Mouse (Mus musculus) brain, embryonic 14.5 days (tissue): ENCODE data around the gene Clcnka.

Experiments used
- CTCF ChIP-seq: fragments of 200-500 bp; IDR thresholded peaks from 2 replicates; pipeline ENCODE4 v1.5.1; 2012; ENCODE audit warnings: inconsistent platforms, mild to moderate bottlenecking, moderate library complexity, borderline replicate concordance; ENCODE audit not compliant: insufficient read depth, insufficient read length; ENCODE audit errors: extremely low read depth
- POLR2A ChIP-seq: fragments of 200-500 bp; IDR thresholded peaks from 2 replicates; pipeline ENCODE4 v1.6.1; 2012; ENCODE audit warnings: mild to moderate bottlenecking, inconsistent platforms, borderline replicate concordance; ENCODE audit not compliant: poor library complexity, insufficient read depth, insufficient read length, severe bottlenecking; ENCODE audit errors: extremely low read depth

DNA sequence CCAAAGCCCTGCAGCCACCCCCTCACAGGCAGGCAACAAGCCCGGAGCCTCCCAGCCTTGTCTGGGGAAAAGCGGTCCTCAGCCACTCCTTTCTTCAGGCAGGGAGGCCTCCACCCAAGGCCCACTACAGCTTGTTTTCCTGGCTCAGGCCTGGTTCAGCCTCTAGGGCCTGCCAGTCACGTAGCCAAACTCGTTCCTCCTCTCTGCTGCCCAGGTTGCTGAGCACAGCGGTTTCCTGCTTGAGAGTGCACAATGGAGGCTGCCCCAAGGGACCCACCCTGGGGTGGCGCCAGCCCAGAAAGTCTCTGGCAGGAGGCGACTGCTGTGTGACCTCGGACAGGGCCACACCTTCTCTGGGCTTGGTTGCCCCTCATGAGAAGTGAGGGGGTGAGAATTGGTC lies 44.7 kb downstream of the Clcnka start:
- no peak for TF ChIP-seq CTCF
- TF ChIP-seq POLR2A: no peak
